ENCODE assay signal across 8 mouse cellular contexts in genomic region chr9:25482322-25482998, GRCm38 (mm10). TPM values are rescaled to one million over a fixed set of nuclear protein-coding genes. Genes with fewer than 3 reads are reported as not detected.
DNase-seq lines count a peak whose midpoint lies in the region; ATAC-seq and TF ChIP-seq lines count a peak whose summit lies in the region.

No protein-coding gene starts in this region.

- 28% methylated on average over 22 of the region's 22 CpGs for WGBS in liver, adult 2 months
- WGBS in embryonic facial prominence, embryonic 10.5 days, result 49% methylated on average over 22 of the region's 22 CpGs
- 48% methylated on average over 22 of the region's 22 CpGs for WGBS in hindbrain, embryonic 10.5 days
- WGBS in stomach, postnatal 0 days, result 55% methylated on average over 22 of the region's 22 CpGs

- no peak for TF ChIP-seq EP300 in stomach, postnatal 0 days (optimal IDR thresholded peaks at IDR 0.05)

- peaks cover 12% of the 10 kb centered on the region; the same call in 1 of the 2 replicates for H3K79me2 ChIP-seq in liver, adult 2 months (ENCODE audit: control insufficient read depth, insufficient read depth, low read length)

- H3K4me2 ChIP-seq in stomach, postnatal 0 days (replicated peaks; ENCODE audit: low read depth), result peak overlapping the region; percentile 94

- no peaks in the 10 kb centered on the region for H3K36me3 ChIP-seq in liver, adult 2 months (ENCODE audit: control insufficient read depth, insufficient read depth, low read length)
- peaks cover 3% of the 10 kb centered on the region; the same call in 1 of the 2 replicates for H3K36me3 ChIP-seq in embryonic facial prominence, embryonic 10.5 days (replicated peaks)
- no peaks in the 10 kb centered on the region for H3K36me3 ChIP-seq in hindbrain, embryonic 10.5 days
- no peaks in the 10 kb centered on the region for H3K36me3 ChIP-seq in stomach, postnatal 0 days (ENCODE audit: control insufficient read depth, insufficient read depth, low read length)

- TF ChIP-seq POLR2A in liver, adult 2 months (IDR thresholded peaks at IDR 0.05; ENCODE audit: extremely low read depth, insufficient read depth, low read length), result no peak

- H3K27ac ChIP-seq in liver, adult 2 months (replicated peaks; ENCODE audit: insufficient read depth, low read depth, low read length), result no peak overlapping the region
- no peak overlapping the region for H3K27ac ChIP-seq in embryonic facial prominence, embryonic 10.5 days (replicated peaks)
- H3K27ac ChIP-seq in hindbrain, embryonic 10.5 days, result no peak overlapping the region
- H3K27ac ChIP-seq in stomach, postnatal 0 days (replicated peaks), result no peak overlapping the region

- peaks cover 43% of the 10 kb centered on the region for H3K4me1 ChIP-seq in liver, adult 2 months (ENCODE audit: control insufficient read depth, insufficient read depth, low read length)
- H3K4me1 ChIP-seq in embryonic facial prominence, embryonic 10.5 days, result peaks cover 53% of the 10 kb centered on the region
- peaks cover 46% of the 10 kb centered on the region for H3K4me1 ChIP-seq in hindbrain, embryonic 10.5 days (replicated peaks)
- H3K4me1 ChIP-seq in stomach, postnatal 0 days (replicated peaks; ENCODE audit: control insufficient read depth, insufficient read depth), result peaks cover 12% of the 10 kb centered on the region

- no peaks in the 10 kb centered on the region for H3K27me3 ChIP-seq in liver, adult 2 months (ENCODE audit: control insufficient read depth, insufficient read depth, low read length)
- H3K27me3 ChIP-seq in embryonic facial prominence, embryonic 10.5 days (replicated peaks; ENCODE audit: low read depth, poor library complexity, severe bottlenecking), result peaks cover 13% of the 10 kb centered on the region
- H3K27me3 ChIP-seq in hindbrain, embryonic 10.5 days (ENCODE audit: insufficient read depth, poor library complexity, severe bottlenecking), result peaks cover 11% of the 10 kb centered on the region
- H3K27me3 ChIP-seq in stomach, postnatal 0 days (ENCODE audit: control insufficient read depth, insufficient read depth, low read length), result no peaks in the 10 kb centered on the region

- ATAC-seq in stomach, postnatal 0 days (ENCODE audit: low FRiP score, low TSS enrichment), result no peak

- peak; percentile 44 for DNase-seq in liver, adult 2 months (ENCODE audit: extremely low read depth, low read depth, low spot score)
- DNase-seq in liver, result no peak
- no peak for DNase-seq in embryonic facial prominence, embryonic 10.5 days (ENCODE audit: low spot score)
- DNase-seq in hindbrain, embryonic 10.5 days (ENCODE audit: low spot score), result peak; percentile 32
- peak; percentile 24 to 31 for DNase-seq in lung, postnatal 4 days
- peak; percentile 31 for DNase-seq in stomach, postnatal 0 days (ENCODE audit: low spot score)
- DNase-seq in right cerebral cortex, postnatal 14 days, result no peak
- DNase-seq in gastrocnemius, postnatal 4 days (ENCODE audit: low spot score in 2 of 2), result no peak

- no peaks in the 10 kb centered on the region for H3K9me3 ChIP-seq in embryonic facial prominence, embryonic 10.5 days
- H3K9me3 ChIP-seq in hindbrain, embryonic 10.5 days, result no peaks in the 10 kb centered on the region
- no peaks in the 10 kb centered on the region for H3K9me3 ChIP-seq in stomach, postnatal 0 days (ENCODE audit: control insufficient read depth, low read length)

- TF ChIP-seq CTCF in liver, adult 2 months (IDR thresholded peaks at IDR 0.05; ENCODE audit: low read depth, low read length), result no peak
- no peak for TF ChIP-seq CTCF in stomach, postnatal 0 days (IDR thresholded peaks at IDR 0.05; ENCODE audit: low read depth)

- H3K4me3 ChIP-seq in liver, adult 2 months (ENCODE audit: insufficient read depth, low read depth, low read length), result peak overlapping the region; percentile 30
- H3K4me3 ChIP-seq in embryonic facial prominence, embryonic 10.5 days, result peak overlapping the region; percentile 81
- peak overlapping the region; percentile 69 for H3K4me3 ChIP-seq in hindbrain, embryonic 10.5 days
- peak overlapping the region; percentile 78 for H3K4me3 ChIP-seq in stomach, postnatal 0 days (ENCODE audit: low read depth, low read length)

- peak overlapping the region; percentile 53 for H3K9ac ChIP-seq in liver, adult 2 months (ENCODE audit: low read depth, low read length)
- peak overlapping the region; percentile 76 for H3K9ac ChIP-seq in stomach, postnatal 0 days (ENCODE audit: low read length)

RNA-seq across cellular contexts. Expression of gene Eepd1, which starts 1.1 kb away (rescaled TPM):
- total RNA-seq in liver, adult 2 months (2014; rRNA removed), result 19.5 and 27.8 TPM in 2 replicates
- polyA plus RNA-seq in liver, adult 2 months (2012; rRNA removed), result 10.8 and 11.8 TPM in 2 replicates
- 19.4 and 20.1 TPM in 2 replicates for polyA plus RNA-seq in embryonic facial prominence, embryonic 10.5 days (2016; fragmentation: Nextera tagmentation; extraction: Ambion mirVana)
- polyA plus RNA-seq in hindbrain, embryonic 10.5 days (2016; fragmentation: Nextera tagmentation; extraction: Ambion mirVana), result 10.2 and 12.4 TPM in 2 replicates
- 16.8 and 17.8 TPM in 2 replicates for polyA plus RNA-seq in stomach, postnatal 0 days (2015; fragmentation: Nextera tagmentation; extraction: Ambion mirVana)
- 10 to 100 TPM; 33.1 to 35.5 TPM for total RNA-seq in gastrocnemius, postnatal 4 days (2021)

Comparison
In these comparisons a context has a peak if more than half of its experiments do, and no peak if none do; other contexts are left out.
1. DNase-seq: peak in liver, adult 2 months (single experiment), hindbrain, embryonic 10.5 days (single experiment), lung, postnatal 4 days (2 of 2) and stomach, postnatal 0 days (single experiment); none in liver (single experiment), embryonic facial prominence, embryonic 10.5 days (single experiment), right cerebral cortex, postnatal 14 days (single experiment) and gastrocnemius, postnatal 4 days (0 of 2).
2. H3K4me3 ChIP-seq: peak in every context shown above with its lines; median percentile 81 in embryonic facial prominence, embryonic 10.5 days; 78 in stomach, postnatal 0 days; 69 in hindbrain, embryonic 10.5 days; 30 in liver, adult 2 months.